In genomic region chr7:49342556-49343080, GRCm38 (mm10) we compare ENCODE assay signal across 9 mouse cellular contexts.
DNase-seq lines count a peak whose midpoint lies in the region; ATAC-seq and TF ChIP-seq lines count a peak whose summit lies in the region.
"Had no signal": no experiment of that assay in that cellular context is flagged by ENCODE, and none has a peak within 500 bp of the region (broad histone marks: within the 10 kb centered on the region; RNA-seq: fewer than 3 reads in every experiment).

No protein-coding gene starts in this region.

- peak overlapping the region; percentile 35 for H3K4me3 ChIP-seq in heart, embryonic 10.5 days
- H3K4me3 ChIP-seq in testis, adult 2 months (ENCODE audit: control insufficient read depth, low read depth, low read length) = peak overlapping the region; percentile 11; the same call in 1 of the 2 replicates
- H3K4me3 ChIP-seq in liver, embryonic 11.5 days (ENCODE audit: low read depth, low read length) = no peak overlapping the region
- no peak overlapping the region for H3K4me3 ChIP-seq in forebrain, postnatal 0 days (ENCODE audit: low read depth, low read length)

- no peak for DNase-seq in heart, embryonic 10.5 days (ENCODE audit: low spot score)
- DNase-seq in heart, postnatal 14 days = no peak
- DNase-seq in testis, postnatal 14 days (ENCODE audit: low spot score) = no peak
- no peak for DNase-seq in liver, embryonic 11.5 days (ENCODE audit: low spot score)
- DNase-seq in forebrain, postnatal 0 days = no peak
- no peak for DNase-seq in c-Kit-positive CD71-positive TER-119-positive erythroid progenitor cells, embryonic 14.5 days (ENCODE audit: low spot score)
- DNase-seq in urinary bladder, postnatal 10 days (ENCODE audit: low spot score) = no peak
- DNase-seq: cerebellum, adult 8-10 months had no signal

- TF ChIP-seq POLR2A in testis, adult 2 months (IDR thresholded peaks at IDR 0.05; ENCODE audit: control insufficient read depth, low read depth, low read length) = no peak

- no peaks in the 10 kb centered on the region for H3K36me3 ChIP-seq in heart, embryonic 10.5 days
- H3K36me3 ChIP-seq in testis, adult 2 months (ENCODE audit: control insufficient read depth, insufficient read depth, low read length) = no peaks in the 10 kb centered on the region
- H3K36me3 ChIP-seq in liver, embryonic 11.5 days (ENCODE audit: control insufficient read depth, insufficient read depth, low read length) = no peaks in the 10 kb centered on the region
- H3K36me3 ChIP-seq in forebrain, postnatal 0 days (ENCODE audit: insufficient read depth) = no peaks in the 10 kb centered on the region

- no peak for TF ChIP-seq CTCF in testis, adult 2 months (IDR thresholded peaks at IDR 0.05; ENCODE audit: control insufficient read depth, insufficient read depth, insufficient replicate concordance, low read depth, low read length)
- TF ChIP-seq CTCF in forebrain, postnatal 0 days (IDR thresholded peaks at IDR 0.05; ENCODE audit: low read depth) = no peak

- 44% methylated on average over 13 of the region's 13 CpGs for WGBS in heart, embryonic 10.5 days
- WGBS in liver, embryonic 11.5 days = 36% methylated on average over 13 of the region's 13 CpGs
- 47% methylated on average over 13 of the region's 13 CpGs for WGBS in forebrain, postnatal 0 days

- H3K9me3 ChIP-seq in heart, embryonic 10.5 days = no peaks in the 10 kb centered on the region
- H3K9me3 ChIP-seq in liver, embryonic 11.5 days (ENCODE audit: control insufficient read depth, low read length) = no peaks in the 10 kb centered on the region
- no peaks in the 10 kb centered on the region for H3K9me3 ChIP-seq in forebrain, postnatal 0 days (ENCODE audit: low read length)

- intact Hi-C loops in heart, postnatal 14 days (cut with DNase I) = no loop called here

- H3K27ac ChIP-seq in heart, embryonic 10.5 days = peak overlapping the region; percentile 79
- H3K27ac ChIP-seq in testis, adult 2 months (ENCODE audit: control insufficient read depth, insufficient read depth, low read depth, low read length) = no peak overlapping the region
- H3K27ac ChIP-seq in liver, embryonic 11.5 days (ENCODE audit: low read depth, low read length) = no peak overlapping the region
- no peak overlapping the region for H3K27ac ChIP-seq in forebrain, postnatal 0 days (ENCODE audit: low read depth, low read length)

- H3K4me2 ChIP-seq in liver, embryonic 11.5 days = peak overlapping the region; percentile 19
- H3K4me2 ChIP-seq in forebrain, postnatal 0 days (ENCODE audit: low read depth) = no peak overlapping the region

- no peak; the same call in 1 of the 2 replicates for ATAC-seq in liver, embryonic 11.5 days (replicated peaks; ENCODE audit: low FRiP score)
- ATAC-seq in forebrain, postnatal 0 days = no peak

- peaks cover 25% of the 10 kb centered on the region for H3K4me1 ChIP-seq in heart, embryonic 10.5 days
- H3K4me1 ChIP-seq in testis, adult 2 months (ENCODE audit: control insufficient read depth, insufficient read depth, low read length) = peaks cover 15% of the 10 kb centered on the region
- peaks cover 3% of the 10 kb centered on the region; the same call in 1 of the 2 replicates for H3K4me1 ChIP-seq in liver, embryonic 11.5 days (replicated peaks; ENCODE audit: control insufficient read depth, insufficient read depth, low read length)
- peaks cover 12% of the 10 kb centered on the region for H3K4me1 ChIP-seq in forebrain, postnatal 0 days (ENCODE audit: insufficient read depth)

- H3K27me3 ChIP-seq in heart, embryonic 10.5 days (ENCODE audit: insufficient read depth, poor library complexity, severe bottlenecking) = no peaks in the 10 kb centered on the region
- no peaks in the 10 kb centered on the region for H3K27me3 ChIP-seq in testis, adult 2 months (ENCODE audit: control insufficient read depth, insufficient read depth, low read length)
- no peaks in the 10 kb centered on the region for H3K27me3 ChIP-seq in liver, embryonic 11.5 days (replicated peaks; ENCODE audit: control insufficient read depth, insufficient read depth, low read length)
- H3K27me3 ChIP-seq in forebrain, postnatal 0 days (ENCODE audit: insufficient read depth, low read length) = no peaks in the 10 kb centered on the region

- no peak overlapping the region for H3K9ac ChIP-seq in liver, embryonic 11.5 days (ENCODE audit: low read depth, low read length)
- no peak overlapping the region for H3K9ac ChIP-seq in forebrain, postnatal 0 days

Comparison
In these comparisons a context has a peak if more than half of its experiments do, and no peak if none do; other contexts are left out.
1. H3K4me3 ChIP-seq: peak in heart, embryonic 10.5 days (single experiment) and testis, adult 2 months (single experiment); none in liver, embryonic 11.5 days (single experiment) and forebrain, postnatal 0 days (single experiment).